Mouse (Mus musculus) hindbrain, embryonic 14.5 days (tissue): ENCODE results near the gene Tgfb2. TPM values are rescaled to one million over a fixed set of nuclear protein-coding genes. Genes with fewer than 3 reads are reported as not detected.

Experiments
- ATAC-seq: fragments of 200-750 bp; cut with Nextera tagmentation; 2 replicates; pipeline ENCODE4 v1.8.0; 2017; ENCODE audit warnings: moderate number of reproducible peaks, mild to moderate bottlenecking, moderate TSS enrichment, moderate library complexity; ENCODE audit not compliant: low FRiP score
- DNase-seq: peaks from one replicate; pipeline ENCODE4 v3.0.0-alpha.2; 2015; ENCODE audit warnings: low spot score
- H3K27ac ChIP-seq: fragments of 300-500 bp; sonication (generic); 2 replicates; pipeline ENCODE4 v1.5.1; 2014; ENCODE audit warnings: mild to moderate bottlenecking, moderate library complexity
- H3K27me3 ChIP-seq: fragments of 300-500 bp; sonication (generic); 2 replicates; pipeline ENCODE4 v1.6.1; 2014; ENCODE audit warnings: mild to moderate bottlenecking, low read length, mixed read lengths; ENCODE audit not compliant: control insufficient read depth, insufficient read depth
- H3K36me3 ChIP-seq: fragments of 300-500 bp; sonication (generic); replicated peaks from 2 replicates; pipeline ENCODE4 v1.6.1; 2014; ENCODE audit not compliant: control insufficient read depth, insufficient read depth
- H3K4me1 ChIP-seq: fragments of 300-500 bp; sonication (generic); replicated peaks from 2 replicates; pipeline ENCODE4 v1.6.1; 2014; ENCODE audit warnings: antibody characterized with exemption, low read length, mixed read lengths; ENCODE audit not compliant: control insufficient read depth, insufficient read depth
- H3K4me2 ChIP-seq: fragments of 300-500 bp; sonication (generic); replicated peaks from 2 replicates; pipeline ENCODE4 v1.6.1; 2014; ENCODE audit warnings: mild to moderate bottlenecking, moderate library complexity
- H3K4me3 ChIP-seq: fragments of 300-500 bp; sonication (generic); replicated peaks from 2 replicates; pipeline ENCODE4 v1.5.1; 2014; ENCODE audit warnings: mild to moderate bottlenecking, low read length
- H3K9ac ChIP-seq: fragments of 300-500 bp; sonication (generic); 2 replicates; pipeline ENCODE4 v1.6.1; 2014
- H3K9me3 ChIP-seq: fragments of 300-500 bp; sonication (generic); 2 replicates; pipeline ENCODE4 v1.6.1; 2016; ENCODE audit warnings: low read length; ENCODE audit not compliant: control insufficient read depth
- WGBS: fragments of 180-500 bp; shearing (Covaris S2); extraction: QIAGEN DNeasy Blood & Tissue Kit; methylation state at CpG from one replicate; pipeline ENCODE4 v1.1.7; 2014; 5-methylcytosine and 5-hydroxymethylcytosine counted together
- polyA plus RNA-seq: library from polyadenylated mRNA; unstranded; fragments of >200 nt; fragmentation: Nextera tagmentation; extraction: Ambion mirVana; gene quantifications from 2 replicates; pipeline ENCODE4 v1.2.1, GENCODE M21; 2014

The Tgfb2 gene
- polyA plus RNA-seq, 1 experiment from 2014 or later, result 23.2 TPM

- no peak overlapping the region for H3K4me2 ChIP-seq
- no peak overlapping the region for H3K27ac ChIP-seq
- no peak for DNase-seq
- 80% methylated on average over 10 of the region's 10 CpGs for WGBS
- no peak for ATAC-seq
- no peaks in the 10 kb centered on the region for H3K9me3 ChIP-seq
- no peaks in the 10 kb centered on the region for H3K36me3 ChIP-seq
- H3K4me3 ChIP-seq, result no peak overlapping the region
- H3K9ac ChIP-seq, result no peak overlapping the region
- peaks cover 5% of the 10 kb centered on the region; the same call in 1 of the 2 replicates for H3K4me1 ChIP-seq
- H3K27me3 ChIP-seq, result no peaks in the 10 kb centered on the region
Observed at GRCm38 (mm10) chr1:186662996-186663395, 42.8 kb downstream of the Tgfb2 start.

- Histone ChIP-seq H3K9me3 (no peaks in the 10 kb centered on the region), H3K36me3 (no peaks in the 10 kb centered on the region), H3K4me3 (no peak overlapping the region), H3K9ac (no peak overlapping the region), H3K27me3 (no peaks in the 10 kb centered on the region), H3K4me1 (peaks cover 5% of the 10 kb centered on the region; the same call in 1 of the 2 replicates), H3K4me2 (no peak overlapping the region), H3K27ac (no peak overlapping the region)
- WGBS, result 74% methylated on average over 15 of the region's 15 CpGs
- ATAC-seq (no peak), DNase-seq (no peak)
Observed at GRCm38 (mm10) chr1:186661206-186661921, 44.4 kb downstream of the Tgfb2 start.

- no peak overlapping the region for H3K4me3 ChIP-seq
- H3K27ac ChIP-seq, result no peak overlapping the region
- ATAC-seq (no peak), DNase-seq (no peak)
- H3K36me3 ChIP-seq, result no peaks in the 10 kb centered on the region
- H3K27me3 ChIP-seq, result no peaks in the 10 kb centered on the region
- peaks cover 5% of the 10 kb centered on the region; the same call in 1 of the 2 replicates for H3K4me1 ChIP-seq
- H3K9me3 ChIP-seq, result no peaks in the 10 kb centered on the region
- H3K4me2 ChIP-seq, result no peak overlapping the region
- 67% methylated on average over 11 of the region's 11 CpGs for WGBS
- no peak overlapping the region for H3K9ac ChIP-seq
Observed at GRCm38 (mm10) chr1:186658783-186659182, 47.0 kb downstream of the Tgfb2 start.

- Histone ChIP-seq H3K4me2 (no peak overlapping the region), H3K27ac (no peak overlapping the region), H3K9me3 (no peaks in the 10 kb centered on the region), H3K4me1 (peaks cover 5% of the 10 kb centered on the region; the same call in 1 of the 2 replicates), H3K27me3 (no peaks in the 10 kb centered on the region), H3K4me3 (no peak overlapping the region), H3K36me3 (no peaks in the 10 kb centered on the region), H3K9ac (no peak overlapping the region)
- ATAC-seq, result no peak
- no peak for DNase-seq
- WGBS, result 91% methylated on average over 16 of the region's 16 CpGs
Observed at GRCm38 (mm10) chr1:186657559-186658219, 48.1 kb downstream of the Tgfb2 start.

GRCm38 (mm10) chr1:186656732-186657329 lies 49.0 kb downstream of the Tgfb2 start:
- Histone ChIP-seq H3K9me3 (no peaks in the 10 kb centered on the region), H3K27ac (no peak overlapping the region), H3K4me3 (no peak overlapping the region), H3K27me3 (no peaks in the 10 kb centered on the region), H3K4me2 (no peak overlapping the region), H3K4me1 (peaks cover 5% of the 10 kb centered on the region; the same call in 1 of the 2 replicates), H3K36me3 (no peaks in the 10 kb centered on the region), H3K9ac (no peak overlapping the region)
- WGBS, result 89% methylated on average over 5 of the region's 5 CpGs
- ATAC-seq, result no peak
- no peak for DNase-seq

GRCm38 (mm10) chr1:186656201-186656600 lies 49.6 kb downstream of the Tgfb2 start:
- Histone ChIP-seq H3K4me3 (no peak overlapping the region), H3K9ac (no peak overlapping the region), H3K27ac (no peak overlapping the region), H3K36me3 (no peaks in the 10 kb centered on the region), H3K4me2 (no peak overlapping the region), H3K9me3 (no peaks in the 10 kb centered on the region), H3K27me3 (no peaks in the 10 kb centered on the region), H3K4me1 (peaks cover 4% of the 10 kb centered on the region; the same call in 1 of the 2 replicates)
- 64% methylated on average over 1 of the region's 1 CpGs for WGBS
- ATAC-seq (no peak), DNase-seq (no peak)

- no peaks in the 10 kb centered on the region for H3K36me3 ChIP-seq
- DNase-seq, result peak; percentile 61
- H3K4me3 ChIP-seq, result no peak overlapping the region
- 39% methylated on average over 4 of the region's 4 CpGs for WGBS
- no peak overlapping the region for H3K4me2 ChIP-seq
- no peaks in the 10 kb centered on the region for H3K9me3 ChIP-seq
- no peaks in the 10 kb centered on the region for H3K27me3 ChIP-seq
- peak overlapping the region; percentile 51; the same call in 1 of the 2 replicates for H3K27ac ChIP-seq
- no peaks in the 10 kb centered on the region for H3K4me1 ChIP-seq
- peak; percentile 80; the same call in 1 of the 2 replicates for ATAC-seq
- no peak overlapping the region for H3K9ac ChIP-seq
Observed at GRCm38 (mm10) chr1:186655096-186655495, 50.7 kb downstream of the Tgfb2 start.

GRCm38 (mm10) chr1:186652208-186652607 lies 53.6 kb downstream of the Tgfb2 start:
- WGBS, result 74% methylated on average over 8 of the region's 8 CpGs
- Histone ChIP-seq H3K4me1 (no peaks in the 10 kb centered on the region), H3K27me3 (no peaks in the 10 kb centered on the region), H3K4me2 (no peak overlapping the region), H3K9me3 (no peaks in the 10 kb centered on the region), H3K27ac (no peak overlapping the region), H3K9ac (no peak overlapping the region), H3K4me3 (no peak overlapping the region), H3K36me3 (no peaks in the 10 kb centered on the region)
- DNase-seq, result no peak
- no peak for ATAC-seq

GRCm38 (mm10) chr1:186650011-186650410 lies 55.8 kb downstream of the Tgfb2 start:
- no peaks in the 10 kb centered on the region for H3K36me3 ChIP-seq
- H3K9me3 ChIP-seq, result no peaks in the 10 kb centered on the region
- ATAC-seq, result no peak
- DNase-seq, result no peak
- no peak overlapping the region for H3K27ac ChIP-seq
- WGBS, result 87% methylated on average over 4 of the region's 4 CpGs
- no peaks in the 10 kb centered on the region for H3K27me3 ChIP-seq
- no peak overlapping the region for H3K4me3 ChIP-seq
- H3K4me2 ChIP-seq, result no peak overlapping the region
- H3K4me1 ChIP-seq, result no peaks in the 10 kb centered on the region
- H3K9ac ChIP-seq, result no peak overlapping the region
